ENCODE assay signal across 13 mouse cellular contexts in the genomic region with DNA sequence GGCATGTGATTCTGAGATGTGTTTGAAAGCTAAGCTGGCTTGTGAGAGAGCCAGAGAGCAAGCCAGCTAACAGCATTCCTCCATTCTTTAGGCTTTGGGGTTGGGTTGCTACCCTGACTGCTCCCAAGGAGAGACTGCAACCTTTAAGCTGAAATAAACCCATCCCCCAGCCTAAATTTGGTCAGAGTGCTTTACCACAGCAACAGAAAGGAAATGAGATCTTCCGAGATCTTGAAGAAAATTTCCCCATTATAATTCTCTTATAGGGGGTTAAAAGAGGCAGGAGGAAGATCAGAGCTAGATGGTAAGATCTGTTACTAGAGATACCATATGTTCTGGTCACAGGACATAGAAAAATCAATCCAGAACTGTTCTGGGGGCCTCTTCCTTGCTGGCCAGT. TPM values are rescaled to one million over a fixed set of nuclear protein-coding genes. Genes with fewer than 3 reads are reported as not detected.
A peak's percentile ranks its signal among the peaks of the same experiment; 100 is the strongest.
DNase-seq lines count a peak whose midpoint lies in the region; ATAC-seq and TF ChIP-seq lines count a peak whose summit lies in the region.
"Had no signal": no experiment of that assay in that cellular context is flagged by ENCODE, and none has a peak within 500 bp of the region (broad histone marks: within the 10 kb centered on the region; RNA-seq: fewer than 3 reads in every experiment).

No protein-coding gene starts in this region.

- 89% methylated on average over 1 of the region's 1 CpGs for WGBS in kidney, embryonic 15.5 days
- WGBS in kidney, adult 2 months: 89% methylated on average over 1 of the region's 1 CpGs
- whole genome bisulfite sequencing in stomach, embryonic 15.5 days: 84% methylated on average over 1 of the region's 1 CpGs

- no peak for ATAC-seq in kidney, embryonic 15.5 days (replicated peaks; ENCODE audit: low FRiP score)
- ATAC-seq in granulocyte monocyte progenitor cell, adult 5-6 weeks (replicated peaks; ENCODE audit: poor library complexity, severe bottlenecking): peak; percentile 29
- ATAC-seq in stomach, embryonic 15.5 days (ENCODE audit: insufficient read depth, low FRiP score, low read depth): no peak
- ATAC-seq: forebrain, embryonic 14.5 days had no signal

- TF ChIP-seq POLR2A in kidney, adult 2 months (IDR thresholded peaks at IDR 0.05; ENCODE audit: low read depth, low read length): no peak

- no peaks in the 10 kb centered on the region for H3K27me3 ChIP-seq in kidney, embryonic 15.5 days
- no peaks in the 10 kb centered on the region for H3K27me3 ChIP-seq in kidney, adult 2 months (replicated peaks; ENCODE audit: control insufficient read depth, insufficient read depth, low read length)
- H3K27me3 ChIP-seq in stomach, embryonic 15.5 days (replicated peaks): no peaks in the 10 kb centered on the region
- H3K27me3 ChIP-seq: embryonic facial prominence, embryonic 13.5 days; limb, embryonic 13.5 days had no signal

- H3K36me3 ChIP-seq in kidney, embryonic 15.5 days: 0 out of 2 replicates have a peak, but pooled peaks cover 2% of the 10 kb centered on the region
- no peaks in the 10 kb centered on the region for H3K36me3 ChIP-seq in kidney, adult 2 months (ENCODE audit: control insufficient read depth, insufficient read depth, low read length)
- H3K36me3 ChIP-seq in stomach, embryonic 15.5 days: no peaks in the 10 kb centered on the region
- H3K36me3 ChIP-seq: embryonic facial prominence, embryonic 13.5 days; limb, embryonic 13.5 days had no signal

- no peak overlapping the region for H3K4me3 ChIP-seq in kidney, embryonic 15.5 days (replicated peaks)
- H3K4me3 ChIP-seq in kidney, adult 2 months (ENCODE audit: insufficient read depth, low read depth, low read length): no peak overlapping the region
- H3K4me3 ChIP-seq in stomach, embryonic 15.5 days (replicated peaks): no peak overlapping the region
- H3K4me3 ChIP-seq: embryonic facial prominence, embryonic 13.5 days; limb, embryonic 13.5 days had no signal

- peaks cover 5% of the 10 kb centered on the region for H3K4me1 ChIP-seq in kidney, embryonic 15.5 days
- H3K4me1 ChIP-seq in kidney, adult 2 months (ENCODE audit: control insufficient read depth, insufficient read depth, low read length): peaks cover 7% of the 10 kb centered on the region; the same call in 1 of the 2 replicates
- H3K4me1 ChIP-seq in stomach, embryonic 15.5 days: no peaks in the 10 kb centered on the region

- H3K9me3 ChIP-seq in kidney, embryonic 15.5 days (replicated peaks): peaks cover 7% of the 10 kb centered on the region
- no peaks in the 10 kb centered on the region for H3K9me3 ChIP-seq in stomach, embryonic 15.5 days

- no peak for DNase-seq in kidney, adult 2 months
- DNase-seq in thymus, postnatal 14 days: peak; percentile 44
- no peak for DNase-seq in thymus, postnatal 36 days
- DNase-seq in right cerebral cortex, adult 18-20 months: no peak
- DNase-seq in spleen, adult 18-20 months: no peak
- DNase-seq: gastrocnemius, postnatal 36 days had no signal

- H3K27ac ChIP-seq in kidney, embryonic 15.5 days: peak overlapping the region; percentile 78
- no peak overlapping the region; the same call in 1 of the 2 replicates for H3K27ac ChIP-seq in kidney, adult 2 months (ENCODE audit: insufficient read depth, low read depth, low read length)
- H3K27ac ChIP-seq in stomach, embryonic 15.5 days: 0 out of 2 replicates have a peak overlapping the region, but pooled peaks have one; percentile 26
- H3K27ac ChIP-seq: limb, embryonic 13.5 days had no signal

- no peak overlapping the region for H3K4me2 ChIP-seq in kidney, embryonic 15.5 days
- no peak overlapping the region for H3K4me2 ChIP-seq in stomach, embryonic 15.5 days
- H3K4me2 ChIP-seq: embryonic facial prominence, embryonic 13.5 days; limb, embryonic 13.5 days had no signal

- no peak for TF ChIP-seq CTCF in kidney, adult 2 months (conservative IDR thresholded peaks at IDR 0.05; ENCODE audit: insufficient read depth, insufficient read length, low read depth, low read length)

- H3K9ac ChIP-seq in kidney, embryonic 15.5 days: no peak overlapping the region
- no peak overlapping the region for H3K9ac ChIP-seq in stomach, embryonic 15.5 days
- H3K9ac ChIP-seq: embryonic facial prominence, embryonic 13.5 days; limb, embryonic 13.5 days had no signal

RNA-seq across cellular contexts. Expression of a gene that starts 34.6 kb away (rescaled TPM):
- polyA plus RNA-seq in kidney, embryonic 15.5 days (2015; fragmentation: Nextera tagmentation; extraction: Ambion mirVana): 1.4 and 2.0 TPM in 2 replicates
- polyA plus RNA-seq in kidney, adult 2 months (2012; rRNA removed): 0.90 and 1.3 TPM in 2 replicates
- total RNA-seq in granulocyte monocyte progenitor cell, adult 5-6 weeks (2014; fragmentation: Nextera tagmentation): not detected in 2 replicates
- total RNA-seq in granulocyte monocyte progenitor cell, adult 5-6 weeks (2017): not detected in 2 replicates
- 0.12 TPM in 1 of 2 replicates, not detected in the other for polyA plus RNA-seq in stomach, embryonic 15.5 days (2015; fragmentation: Nextera tagmentation; extraction: Ambion mirVana)
- total RNA-seq: gastrocnemius, postnatal 36 days; layer of hippocampus, postnatal 36 days had no signal
- polyA plus RNA-seq: embryonic facial prominence, embryonic 13.5 days; forebrain, embryonic 14.5 days; limb, embryonic 13.5 days had no signal

RNA-seq across cellular contexts. Expression of a gene that starts 56.0 kb away (rescaled TPM):
- polyA plus RNA-seq in kidney, embryonic 15.5 days (2015; fragmentation: Nextera tagmentation; extraction: Ambion mirVana): 43.1 and 44.2 TPM in 2 replicates
- polyA plus RNA-seq in kidney, adult 2 months (2012; rRNA removed): 13.4 and 13.9 TPM in 2 replicates
- 94.1 and 126 TPM in 2 replicates for total RNA-seq in granulocyte monocyte progenitor cell, adult 5-6 weeks (2014; fragmentation: Nextera tagmentation)
- total RNA-seq in granulocyte monocyte progenitor cell, adult 5-6 weeks (2017): 32.3 and 43.4 TPM in 2 replicates
- 34.6 and 38.1 TPM in 2 replicates for polyA plus RNA-seq in stomach, embryonic 15.5 days (2015; fragmentation: Nextera tagmentation; extraction: Ambion mirVana)
